Mouse (Mus musculus) lung, postnatal 0 days (tissue): Measurements from ENCODE around the gene Apc2. TPM values are rescaled to one million over a fixed set of nuclear protein-coding genes. Genes with fewer than 3 reads are reported as not detected.

Source experiments
- ATAC-seq: fragments of 200-750 bp; cut with Nextera tagmentation; 2 replicates; pipeline ENCODE4 v1.8.0; 2017; ENCODE audit warnings: moderate library complexity
- DNase-seq: peaks from one replicate; pipeline ENCODE4 v3.0.0-alpha.2; 2016; ENCODE audit warnings: low spot score
- H3K27ac ChIP-seq: fragments of 300-500 bp; sonication (generic); 2 replicates; pipeline ENCODE4 v1.5.1; 2014; ENCODE audit warnings: antibody characterized with exemption, mild to moderate bottlenecking, low read length, mixed read lengths
- H3K27me3 ChIP-seq: fragments of 300-500 bp; sonication (generic); replicated peaks from 2 replicates; pipeline ENCODE4 v1.6.1; 2014; ENCODE audit warnings: low read length, mixed read lengths; ENCODE audit not compliant: insufficient read depth
- H3K36me3 ChIP-seq: fragments of 300-500 bp; sonication (generic); 2 replicates; pipeline ENCODE4 v1.6.1; 2014; ENCODE audit warnings: low read length, mixed read lengths; ENCODE audit not compliant: insufficient read depth
- H3K4me1 ChIP-seq: fragments of 300-500 bp; sonication (generic); 2 replicates; pipeline ENCODE4 v1.6.1; 2014; ENCODE audit warnings: antibody characterized with exemption, low read depth, low read length, mixed read lengths; ENCODE audit not compliant: insufficient read depth
- H3K4me2 ChIP-seq: fragments of 300-500 bp; sonication (generic); replicated peaks from 2 replicates; pipeline ENCODE4 v1.6.1; 2014; ENCODE audit warnings: low read depth, mild to moderate bottlenecking, low read length, moderate library complexity, mixed read lengths
- H3K4me3 ChIP-seq: fragments of 300-500 bp; sonication (generic); 2 replicates; pipeline ENCODE4 v1.5.1; 2014; ENCODE audit warnings: low read depth, low read length
- H3K9ac ChIP-seq: fragments of 300-500 bp; sonication (generic); replicated peaks from 2 replicates; pipeline ENCODE4 v1.6.1; 2014; ENCODE audit warnings: low read depth, mild to moderate bottlenecking
- H3K9me3 ChIP-seq: fragments of 300-500 bp; sonication (generic); 2 replicates; pipeline ENCODE4 v1.6.1; 2016; ENCODE audit warnings: low read length, mixed read lengths
- CTCF ChIP-seq: IDR thresholded peaks from 2 replicates; pipeline ENCODE4 v1.5.1; 2016; ENCODE audit warnings: antibody characterized with exemption, mild to moderate bottlenecking
- EP300 ChIP-seq: IDR thresholded peaks from 2 replicates; pipeline ENCODE4 v1.6.1; 2016; ENCODE audit warnings: antibody characterized with exemption, mild to moderate bottlenecking, control low read depth
- WGBS: fragments of 180-500 bp; shearing (Covaris S2); extraction: QIAGEN DNeasy Blood & Tissue Kit; methylation state at CpG from one replicate; pipeline ENCODE4 v1.1.7; 2014; 5-methylcytosine and 5-hydroxymethylcytosine counted together
- polyA plus RNA-seq: library from polyadenylated mRNA; unstranded; fragments of >200 nt; fragmentation: Nextera tagmentation; extraction: Ambion mirVana; gene quantifications from 2 replicates; pipeline ENCODE4 v1.2.1, GENCODE M21; 2015

Gene Apc2
- polyA plus RNA-seq, 1 experiment from 2014 or later: 0.85 TPM

GRCm38 (mm10) chr10:80296824-80297223, 1.0 kb downstream of the Apc2 start:
- Histone ChIP-seq H3K36me3 (peaks cover 7% of the 10 kb centered on the region; the same call in 1 of the 2 replicates), H3K4me1 (peaks cover 10% of the 10 kb centered on the region; the same call in 1 of the 2 replicates), H3K9ac (no peak overlapping the region), H3K9me3 (no peaks in the 10 kb centered on the region), H3K4me3 (no peak overlapping the region), H3K27me3 (peaks cover 28% of the 10 kb centered on the region), H3K4me2 (no peak overlapping the region), H3K27ac (no peak overlapping the region)
- TF ChIP-seq CTCF (no peak), EP300 (no peak)
- WGBS: 79% methylated on average over 5 of the region's 5 CpGs
- peak; percentile 3 for DNase-seq
- ATAC-seq: no peak

- Histone ChIP-seq H3K27ac (no peak overlapping the region), H3K4me1 (peaks cover 14% of the 10 kb centered on the region; the same call in 1 of the 2 replicates), H3K9me3 (no peaks in the 10 kb centered on the region), H3K27me3 (peaks cover 33% of the 10 kb centered on the region), H3K36me3 (peaks cover 7% of the 10 kb centered on the region; the same call in 1 of the 2 replicates), H3K4me3 (no peak overlapping the region), H3K9ac (no peak overlapping the region), H3K4me2 (no peak overlapping the region)
- TF ChIP-seq CTCF (no peak), EP300 (no peak)
- WGBS: 56% methylated on average over 8 of the region's 8 CpGs
- ATAC-seq (no peak), DNase-seq (no peak)
These were observed 1.9 kb downstream of the Apc2 start for GRCm38 (mm10) chr10:80297526-80298133.

GRCm38 (mm10) chr10:80298571-80299281, 2.9 kb downstream of the Apc2 start:
- Histone ChIP-seq H3K4me2 (no peak overlapping the region), H3K4me1 (peaks cover 8% of the 10 kb centered on the region; the same call in 1 of the 2 replicates), H3K27me3 (peaks cover 33% of the 10 kb centered on the region), H3K27ac (no peak overlapping the region), H3K9me3 (no peaks in the 10 kb centered on the region), H3K36me3 (peaks cover 7% of the 10 kb centered on the region; the same call in 1 of the 2 replicates), H3K9ac (no peak overlapping the region), H3K4me3 (no peak overlapping the region)
- no peak for ATAC-seq
- TF ChIP-seq EP300 (no peak), CTCF (peak; percentile 21)
- DNase-seq: peak; percentile 30
- 7% methylated on average over 26 of the region's 26 CpGs for WGBS

GRCm38 (mm10) chr10:80299301-80299700, 3.5 kb downstream of the Apc2 start:
- DNase-seq (no peak), ATAC-seq (no peak)
- H3K36me3 ChIP-seq: peaks cover 3% of the 10 kb centered on the region; the same call in 1 of the 2 replicates
- H3K4me3 ChIP-seq: no peak overlapping the region
- H3K27me3 ChIP-seq: peaks cover 34% of the 10 kb centered on the region
- no peaks in the 10 kb centered on the region for H3K9me3 ChIP-seq
- no peak overlapping the region for H3K4me2 ChIP-seq
- no peak overlapping the region for H3K9ac ChIP-seq
- no peak for TF ChIP-seq CTCF
- no peak for TF ChIP-seq EP300
- H3K4me1 ChIP-seq: peaks cover 8% of the 10 kb centered on the region; the same call in 1 of the 2 replicates
- WGBS: 11% methylated on average over 15 of the region's 15 CpGs
- H3K27ac ChIP-seq: no peak overlapping the region

- Histone ChIP-seq H3K4me2 (no peak overlapping the region), H3K36me3 (no peaks in the 10 kb centered on the region), H3K9ac (no peak overlapping the region), H3K9me3 (no peaks in the 10 kb centered on the region), H3K27ac (no peak overlapping the region), H3K4me1 (peaks cover 8% of the 10 kb centered on the region; the same call in 1 of the 2 replicates), H3K27me3 (peaks cover 39% of the 10 kb centered on the region), H3K4me3 (no peak overlapping the region)
- TF ChIP-seq EP300 (no peak), CTCF (no peak)
- ATAC-seq (no peak), DNase-seq (no peak)
- 59% methylated on average over 10 of the region's 10 CpGs for WGBS
These were observed 4.0 kb downstream of the Apc2 start for GRCm38 (mm10) chr10:80299824-80300223.

GRCm38 (mm10) chr10:80300672-80301181, 5.0 kb downstream of the Apc2 start:
- Histone ChIP-seq H3K9me3 (no peaks in the 10 kb centered on the region), H3K4me3 (no peak overlapping the region), H3K27me3 (peaks cover 41% of the 10 kb centered on the region), H3K9ac (no peak overlapping the region), H3K27ac (no peak overlapping the region), H3K4me2 (no peak overlapping the region), H3K4me1 (peaks cover 8% of the 10 kb centered on the region; the same call in 1 of the 2 replicates), H3K36me3 (no peaks in the 10 kb centered on the region)
- no peak for TF ChIP-seq CTCF
- TF ChIP-seq EP300: no peak
- WGBS: 37% methylated on average over 11 of the region's 11 CpGs
- no peak for DNase-seq
- no peak for ATAC-seq
